Mouse (Mus musculus) mouse embryonic stem cell (cell line): ENCODE measurements at regions not wholly inside any gene's neighbourhood (a gene's known extent, or its start where the extent isn't known, plus 50 kb on each side); places are given as distances from the start of the nearest gene placed in this dataset.

Experiments
- in situ Hi-C, 2 experiments: fragments of 300-500 bp; cut with MboI; formaldehyde crosslinking; loops; 1 replicate in 1 of 2; 3 replicates in 1 of 2; pipeline ENCODE4 v1.14.3; 2019 to 2020; ENCODE audit warnings: low sequenced_read_pairs in 2 of 2, low pct_unique_long_range_greater_than_20kb in 1 of 2, mixed read lengths in 1 of 2; ENCODE audit not compliant: unreplicated experiment in 1 of 2

DNA sequence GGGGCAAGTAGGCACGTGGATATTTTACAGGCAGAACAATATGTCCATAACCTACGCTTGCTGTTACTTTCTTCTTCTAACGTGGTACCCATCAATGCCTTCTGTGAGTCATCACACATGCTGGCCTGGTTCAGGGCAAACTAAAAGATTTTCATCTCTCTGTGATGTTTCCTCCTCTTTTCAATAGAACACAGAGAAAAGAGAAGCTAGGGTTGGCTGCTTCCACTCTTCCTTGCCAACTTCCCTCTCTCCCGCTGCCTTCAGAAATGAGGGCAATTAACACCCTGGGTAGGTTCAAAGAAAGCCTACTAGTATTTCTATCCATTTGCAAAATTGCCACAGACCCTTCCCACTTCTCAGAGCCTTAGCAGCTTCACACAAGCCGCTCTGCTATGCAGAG is 575.5 kb upstream of the Tle4 start:
- in situ Hi-C loops: no loop called here

DNA sequence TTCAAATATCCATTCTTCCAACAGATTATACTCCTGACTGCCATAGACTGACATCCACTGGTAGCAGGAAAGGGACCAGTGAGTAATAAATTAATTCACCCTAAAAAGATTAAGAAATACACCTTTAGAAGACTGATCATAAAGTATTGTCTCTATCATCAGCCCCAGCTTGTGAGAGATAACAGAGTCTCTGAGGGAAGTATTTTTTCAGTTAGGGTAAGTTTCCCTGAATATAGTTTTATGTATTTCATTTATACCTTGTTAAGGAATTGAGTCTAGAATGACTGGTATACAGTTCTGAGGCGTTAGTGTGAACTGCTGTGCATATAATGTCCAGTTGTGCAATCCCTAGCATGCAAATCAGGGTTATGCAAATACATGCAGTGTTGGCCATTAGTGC is 569.3 kb upstream of the Tle4 start:
- in situ Hi-C loops: no loop called here

DNA sequence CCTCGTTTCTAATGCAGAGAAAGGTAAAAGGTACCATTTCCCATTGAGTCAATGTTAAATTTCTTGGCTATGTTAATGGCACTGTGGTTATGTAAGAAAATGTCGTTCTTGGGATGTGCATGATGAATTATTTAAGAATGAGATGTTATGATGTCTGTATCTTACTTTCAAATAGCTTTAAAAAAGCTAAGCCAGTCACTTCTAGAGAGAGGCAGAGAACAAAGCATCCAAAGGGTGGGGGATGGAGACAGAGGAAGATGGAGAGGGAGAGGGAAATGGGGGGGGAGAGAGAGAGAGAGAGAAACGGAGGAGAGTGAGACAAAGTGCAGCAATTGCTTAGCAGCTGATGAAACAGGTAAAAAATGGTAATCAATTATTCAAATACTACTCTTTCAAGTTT is 562.8 kb upstream of the Tle4 start:
- in situ Hi-C loops: no loop called here

DNA sequence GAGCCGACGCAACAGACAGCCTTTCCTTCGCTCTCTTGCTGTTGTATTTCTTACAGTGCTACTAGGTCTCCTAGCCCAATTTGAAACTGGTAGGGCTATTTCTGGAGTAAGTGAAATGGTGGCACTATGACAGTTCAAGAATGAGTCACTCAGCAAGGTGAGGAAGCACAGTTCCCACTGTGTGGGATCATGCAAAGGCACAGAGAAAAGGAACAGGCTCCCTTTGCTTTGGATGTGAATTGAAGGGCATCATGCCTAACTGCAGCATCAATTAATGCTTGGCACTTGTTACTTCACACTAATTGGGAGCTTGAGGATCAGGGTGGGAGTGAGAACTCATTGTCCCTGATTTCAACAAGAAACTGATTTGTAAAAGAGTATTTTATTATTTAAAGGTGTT is 560.8 kb upstream of the Tle4 start:
- in situ Hi-C loops: no loop called here

DNA sequence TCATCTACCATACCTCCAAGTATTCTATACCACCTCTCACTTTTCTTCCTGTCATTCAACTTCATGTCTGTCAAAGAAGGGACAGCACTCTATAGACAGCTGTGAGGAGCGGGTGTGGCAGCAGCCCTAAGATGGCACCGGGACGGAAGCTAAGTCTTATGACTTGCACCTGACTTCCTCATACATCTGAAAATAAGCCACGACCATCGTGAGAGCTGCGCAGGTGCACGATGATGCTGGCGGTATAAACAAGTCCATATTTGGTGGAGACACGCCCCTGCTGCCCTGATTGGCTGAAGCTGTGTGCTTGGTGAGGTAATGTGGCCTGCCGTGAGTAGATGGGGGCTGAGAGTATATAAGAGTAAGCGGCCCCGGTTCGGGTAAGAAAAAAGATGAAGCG is 560.3 kb upstream of the Tle4 start:
- in situ Hi-C loops: no loop called here

DNA sequence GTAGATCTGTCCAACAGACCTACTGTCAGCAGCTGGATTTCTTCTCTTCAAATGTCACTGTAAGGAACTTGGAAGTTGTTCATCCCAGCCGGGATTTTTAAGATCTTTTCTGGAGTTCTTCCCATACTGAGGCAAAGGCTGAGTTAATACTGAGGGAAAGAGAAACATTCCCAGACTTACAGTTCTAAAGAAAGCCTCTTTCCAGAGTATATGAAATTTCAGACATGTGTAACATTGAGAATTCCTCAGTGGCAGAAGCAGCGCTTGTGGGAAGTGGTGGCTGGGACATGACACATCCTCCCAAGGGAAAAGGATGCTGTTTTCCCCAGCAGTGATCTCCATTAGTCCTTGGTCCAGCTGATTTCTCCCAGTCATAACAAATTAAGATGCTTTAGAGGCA is 556.8 kb upstream of the Tle4 start:
- in situ Hi-C loops: no loop called here

DNA sequence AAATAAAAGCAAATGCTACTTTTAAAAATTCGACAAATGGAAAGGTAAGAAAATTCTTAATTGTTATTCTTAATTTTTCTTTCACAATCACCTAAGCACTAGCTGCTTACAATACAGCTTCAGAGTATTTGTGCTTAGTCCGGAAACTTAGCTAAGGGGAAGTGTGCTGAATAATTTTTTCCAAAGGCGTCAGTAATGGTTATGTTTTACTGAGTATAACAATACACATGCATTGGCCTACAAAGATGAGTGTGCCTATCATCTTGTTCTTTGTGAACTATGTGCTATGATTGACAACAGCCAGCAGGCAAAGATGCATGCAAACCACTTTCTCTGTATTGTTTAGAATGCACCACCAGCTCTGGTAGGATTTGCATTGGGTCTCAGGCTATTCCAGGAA is 548.5 kb upstream of the Tle4 start:
- in situ Hi-C loops: no loop called here

DNA sequence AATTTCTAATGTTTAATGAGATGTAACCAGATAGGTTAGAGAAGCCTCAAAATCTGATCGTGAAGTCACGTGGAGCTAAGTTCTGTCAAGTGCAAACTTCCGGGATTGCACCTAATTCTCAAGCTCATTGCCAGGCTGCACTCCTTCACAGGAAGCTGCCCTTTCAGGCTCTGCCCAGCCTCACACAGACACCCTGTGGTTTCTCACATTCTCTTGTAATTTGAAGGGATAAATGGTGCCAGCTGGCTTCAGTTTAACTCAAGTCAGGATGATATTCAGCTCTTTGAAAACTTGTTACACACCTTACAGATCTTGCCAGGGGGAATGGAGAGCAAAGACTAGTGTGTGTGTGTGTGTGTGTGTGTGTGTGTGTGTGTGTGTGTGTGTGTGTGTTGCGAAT is 529.3 kb upstream of the Tle4 start:
- in situ Hi-C loops: no loop called here

DNA sequence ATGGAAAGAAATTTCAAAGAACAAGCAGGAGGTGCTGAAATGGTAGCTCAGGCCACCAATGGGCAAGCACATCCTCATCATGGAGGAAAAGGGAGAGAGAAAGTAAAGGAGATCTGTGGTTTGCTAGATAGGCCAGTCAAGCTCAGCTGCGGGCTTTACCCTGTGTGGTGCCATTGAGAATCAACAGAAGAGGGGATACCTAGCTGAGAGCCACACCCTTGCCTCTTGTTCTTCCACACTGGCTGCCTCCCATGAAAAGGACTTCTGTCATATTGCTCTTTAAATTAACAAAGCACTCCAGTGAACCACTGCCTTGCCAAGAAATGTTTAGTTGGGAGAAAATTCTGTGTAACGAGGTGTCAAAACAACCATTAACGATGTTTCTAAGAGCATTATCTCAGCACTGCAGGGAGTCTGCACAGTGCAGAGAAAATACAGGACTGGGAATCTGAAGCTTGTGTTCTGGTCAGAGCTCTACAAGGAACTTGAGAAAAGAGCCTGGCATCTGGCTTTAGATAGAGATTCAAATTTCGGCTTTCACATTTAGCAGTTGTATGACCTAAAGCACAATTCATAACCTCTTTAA is 510.7 kb upstream of the Tle4 start:
- in situ Hi-C loops: no loop called here

DNA sequence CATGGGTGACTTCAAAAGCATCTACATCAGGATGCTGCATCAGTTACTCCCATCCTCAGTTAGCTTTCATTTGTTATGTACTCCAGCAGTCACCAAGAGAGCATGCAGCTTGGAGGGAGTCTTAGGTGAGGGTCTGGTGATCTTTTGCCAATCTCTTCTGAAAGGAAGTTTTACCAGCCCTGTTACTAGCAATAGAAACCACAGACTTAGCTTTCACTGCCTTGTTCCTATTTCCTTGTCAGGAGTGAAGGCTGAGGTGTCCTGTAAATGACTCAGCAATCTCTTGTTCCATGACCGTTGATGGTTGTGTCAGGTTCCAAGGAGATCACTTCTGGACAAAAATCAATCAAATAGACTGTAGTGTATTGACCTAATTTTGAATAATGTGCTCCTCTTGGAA is 497.2 kb upstream of the Tle4 start:
- in situ Hi-C loops: no loop called here

DNA sequence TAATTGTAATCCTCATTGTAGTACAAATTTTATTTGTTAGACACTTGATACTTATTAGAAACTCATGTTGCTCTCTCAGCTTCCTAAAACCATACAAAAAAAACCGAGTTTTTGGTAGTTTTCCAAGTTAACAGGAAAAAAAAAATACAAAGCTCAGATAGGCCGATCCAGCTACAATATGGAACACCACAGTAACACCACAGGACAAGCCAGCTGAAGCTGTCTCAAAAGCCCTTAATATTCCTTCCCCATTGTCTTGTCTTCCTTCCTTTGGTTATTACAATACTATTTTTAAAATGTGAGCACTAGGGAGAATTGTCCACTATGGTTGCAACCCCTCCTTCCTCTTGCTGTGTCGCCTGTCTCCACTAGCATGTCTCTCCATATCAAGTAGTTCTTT is 495.7 kb upstream of the Tle4 start:
- in situ Hi-C loops: no loop called here

DNA sequence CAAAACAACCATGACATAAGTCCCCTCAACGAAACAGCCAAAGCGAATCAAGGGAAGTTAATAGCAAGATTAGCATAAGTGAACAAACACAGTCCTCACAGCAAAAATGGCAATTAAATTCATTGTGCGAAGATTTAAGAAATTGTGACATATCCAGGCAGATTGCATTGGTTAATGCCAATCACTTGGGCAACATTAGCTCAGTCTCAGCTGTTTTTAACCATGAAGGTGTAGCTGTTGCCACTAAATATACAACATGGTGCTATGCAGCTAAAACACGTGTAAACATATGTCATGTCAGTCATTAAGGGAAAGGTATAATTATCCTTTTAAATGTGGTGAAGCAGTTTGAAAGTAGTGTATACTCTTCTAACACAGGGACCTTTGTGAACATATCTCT is 482.8 kb upstream of the Tle4 start:
- in situ Hi-C loops: no loop called here

DNA sequence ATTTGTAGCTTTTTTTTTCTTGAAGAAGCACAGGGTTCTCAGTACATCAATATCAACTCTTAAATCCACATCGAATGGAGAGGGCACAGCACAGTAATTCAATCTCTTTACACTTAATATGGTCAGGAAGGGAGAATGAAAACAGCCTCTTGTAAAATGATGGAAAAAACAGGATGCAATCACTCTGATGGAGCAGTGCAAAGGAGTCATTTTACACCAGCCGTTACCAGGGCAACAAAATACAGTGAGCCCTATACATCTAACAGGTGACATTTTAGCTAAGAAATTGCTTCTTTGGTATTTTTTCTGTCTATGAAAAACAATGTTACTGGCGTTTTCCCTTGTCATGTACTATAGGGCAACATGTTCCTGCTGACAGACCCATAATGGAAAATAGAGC is 459.9 kb upstream of the Tle4 start:
- in situ Hi-C loops: no loop called here

DNA sequence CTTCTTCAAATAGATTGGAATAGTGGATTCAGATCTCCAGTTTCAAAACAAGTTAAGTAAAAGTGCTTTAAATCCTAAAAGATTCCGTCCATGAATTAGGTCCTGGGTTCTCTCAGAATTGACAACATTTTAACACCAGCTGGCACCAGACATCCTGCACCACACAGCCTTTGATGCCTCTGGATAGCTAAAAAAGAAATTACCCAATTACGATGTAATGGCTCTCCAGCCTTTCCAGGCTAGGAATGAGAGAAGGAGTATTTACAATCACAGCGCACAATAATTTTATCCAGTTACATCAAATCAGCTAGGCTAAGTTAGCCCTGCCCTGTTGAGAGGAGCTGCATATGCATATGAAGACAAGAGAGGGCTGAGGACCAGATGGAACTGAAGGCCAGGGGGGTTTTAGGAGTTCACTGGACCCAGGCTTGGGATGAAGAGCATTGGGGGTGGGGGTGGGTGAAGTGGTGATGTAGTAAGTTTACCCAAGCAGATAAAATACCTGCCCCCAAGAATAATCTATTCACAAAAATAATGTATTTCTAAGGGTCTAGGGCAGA is 455.8 kb upstream of the Tle4 start:
- in situ Hi-C loops: no loop called here

DNA sequence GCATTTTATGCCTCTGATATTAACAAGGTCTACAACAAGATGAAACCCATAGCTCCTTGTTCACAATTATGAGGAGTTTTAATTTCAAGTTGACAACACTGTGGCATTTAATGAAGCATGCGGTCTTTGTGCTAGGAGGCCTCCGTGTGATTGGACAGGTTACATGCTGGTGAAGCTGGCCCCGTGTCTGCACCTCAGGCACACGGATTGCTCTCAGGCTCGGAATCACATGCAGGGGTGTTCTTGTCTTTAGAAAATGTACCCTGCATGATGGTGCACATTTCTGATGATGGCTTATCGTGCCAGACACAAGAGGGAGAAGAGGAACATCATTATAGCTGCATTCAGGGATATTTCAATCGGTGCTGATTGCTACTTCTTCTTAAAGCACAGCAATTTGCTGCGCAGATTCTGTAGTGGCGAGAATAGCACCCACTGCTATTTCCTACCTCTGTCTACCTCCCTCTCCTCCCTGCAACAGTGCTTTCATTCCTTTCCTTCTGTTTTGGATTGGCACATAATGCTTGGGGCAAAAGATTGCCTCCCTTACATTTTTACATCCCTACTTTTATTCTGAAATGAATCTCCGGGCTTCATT is 454.9 kb upstream of the Tle4 start:
- in situ Hi-C loops: no loop called here

DNA sequence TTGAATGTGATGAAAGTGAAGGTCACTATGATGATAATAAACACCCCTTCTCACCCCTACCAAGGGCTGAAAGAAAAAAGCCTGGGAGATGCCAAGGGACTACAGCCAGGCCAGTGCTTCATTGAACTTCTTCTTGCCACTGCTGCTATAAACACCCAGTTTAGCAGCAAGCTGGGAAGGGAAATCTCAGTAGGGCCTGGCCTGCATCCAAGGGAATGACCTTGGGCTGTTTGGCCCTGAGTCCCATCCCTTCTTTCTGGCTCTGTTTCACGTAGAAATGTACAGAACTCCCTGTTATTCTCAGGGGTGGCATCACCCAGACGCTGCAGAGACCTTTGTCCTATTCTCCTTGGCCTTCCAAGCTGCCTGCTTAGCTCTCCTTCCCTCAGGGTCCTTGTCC is 450.0 kb upstream of the Tle4 start:
- in situ Hi-C loops: loop anchor here (25.0 kb wide), 3 partner anchors 336 to 661 kb away; partner anchors contain the start of gene Tle4 (in 1 of the 2)

DNA sequence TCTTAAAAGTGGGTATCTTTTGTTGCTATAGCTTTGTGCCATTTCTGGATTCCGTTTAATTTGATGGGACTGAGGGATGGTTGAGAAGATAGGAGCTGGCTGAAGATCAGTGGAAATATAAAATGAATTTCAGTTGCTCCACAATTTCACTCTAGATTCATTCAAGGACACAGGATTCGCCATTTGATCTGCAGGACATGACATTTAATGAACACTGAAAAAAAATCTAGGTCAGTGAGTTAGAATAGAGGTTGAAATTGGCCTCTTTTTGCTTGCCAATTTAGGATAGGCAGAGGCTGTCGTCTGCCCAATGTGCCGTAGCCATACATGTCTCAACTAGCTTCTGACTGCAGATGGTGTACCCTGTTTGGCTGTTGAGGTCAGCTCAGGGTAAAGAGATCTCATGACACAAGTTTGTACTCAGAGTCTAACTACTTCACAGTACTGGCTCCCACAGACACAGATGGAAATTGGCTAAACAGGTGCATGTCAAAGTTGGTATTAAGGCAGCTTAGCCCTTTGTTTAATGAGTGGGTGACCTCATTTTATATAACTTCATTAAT is 449.5 kb upstream of the Tle4 start:
- in situ Hi-C loops: loop anchor here (25.0 kb wide), 3 partner anchors 335 to 660 kb away; partner anchors contain the start of gene Tle4 (in 1 of the 2)

DNA sequence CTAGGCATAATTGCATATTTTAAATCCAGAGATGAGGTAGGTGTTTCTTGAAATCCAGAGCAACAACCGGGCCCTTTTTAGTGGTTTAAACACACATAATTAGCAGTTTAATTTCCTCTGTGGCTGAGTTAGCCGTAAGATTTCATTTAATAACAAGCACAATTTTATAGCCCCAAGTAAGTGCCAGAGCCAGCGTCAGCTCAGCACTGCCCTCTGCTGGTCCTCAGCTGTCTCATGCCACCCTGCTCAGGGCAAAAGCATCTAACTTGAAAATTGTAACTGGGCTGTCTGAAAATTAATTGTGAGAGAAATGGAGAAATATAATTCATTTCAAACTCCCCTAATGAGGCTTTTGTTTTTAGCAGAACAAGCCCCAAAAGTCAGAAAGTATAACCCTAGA is 437.7 kb upstream of the Tle4 start:
- in situ Hi-C loops: loop anchor here (25.0 kb wide), 3 partner anchors 323 to 648 kb away; partner anchors contain the start of gene Tle4 (in 1 of the 2)

DNA sequence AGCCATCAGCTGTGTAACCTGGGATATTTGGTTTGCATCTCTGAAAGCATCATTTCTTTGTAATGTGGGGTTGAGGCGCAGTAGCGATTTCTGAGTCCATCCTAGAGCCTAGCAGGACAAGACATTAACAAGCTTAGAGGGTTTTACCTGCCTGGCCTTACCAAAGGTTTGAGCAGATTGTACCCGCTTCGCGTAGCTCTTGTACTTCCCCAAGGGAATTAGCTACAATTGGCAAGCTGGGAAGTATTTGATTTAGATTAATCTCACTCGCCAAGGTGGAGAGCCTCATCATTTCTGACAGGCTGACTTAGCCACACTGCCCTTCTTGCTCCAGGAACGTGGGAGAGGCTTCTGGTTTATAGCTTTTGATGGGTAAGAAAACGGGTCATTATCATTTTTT is 436.1 kb upstream of the Tle4 start:
- in situ Hi-C loops: loop anchor here (25.0 kb wide), 3 partner anchors 322 to 647 kb away; partner anchors contain the start of gene Tle4 (in 1 of the 2)

DNA sequence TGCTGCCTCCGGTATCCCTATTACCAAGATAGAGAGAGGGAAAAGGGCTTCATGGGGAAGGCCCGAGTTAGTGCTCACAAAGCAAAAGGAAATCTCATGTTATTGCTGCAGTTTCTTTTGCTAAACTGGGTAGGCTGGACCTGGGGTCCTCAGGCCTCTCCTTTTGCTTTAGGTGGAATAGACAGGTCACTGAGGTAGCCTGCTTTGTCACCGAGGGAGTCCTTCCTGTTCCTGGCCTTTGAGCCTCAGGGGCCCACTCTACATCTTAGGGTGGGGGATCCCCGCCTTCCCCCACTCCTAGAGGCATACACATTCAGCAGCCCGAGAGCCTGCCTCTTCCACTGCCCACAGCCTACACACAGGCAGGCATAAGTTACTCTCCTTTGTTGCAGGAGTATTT is 435.5 kb upstream of the Tle4 start:
- in situ Hi-C loops: loop anchor here (25.0 kb wide), 3 partner anchors 321 to 646 kb away; partner anchors contain the start of gene Tle4 (in 1 of the 2)
